Mouse (Mus musculus): ENCODE data around the gene Prima1. TPM values are rescaled to one million over a fixed set of nuclear protein-coding genes. Genes with fewer than 3 reads are reported as not detected.

The Prima1 gene
- polyA plus RNA-seq, 1 experiment: not detected

DNA sequence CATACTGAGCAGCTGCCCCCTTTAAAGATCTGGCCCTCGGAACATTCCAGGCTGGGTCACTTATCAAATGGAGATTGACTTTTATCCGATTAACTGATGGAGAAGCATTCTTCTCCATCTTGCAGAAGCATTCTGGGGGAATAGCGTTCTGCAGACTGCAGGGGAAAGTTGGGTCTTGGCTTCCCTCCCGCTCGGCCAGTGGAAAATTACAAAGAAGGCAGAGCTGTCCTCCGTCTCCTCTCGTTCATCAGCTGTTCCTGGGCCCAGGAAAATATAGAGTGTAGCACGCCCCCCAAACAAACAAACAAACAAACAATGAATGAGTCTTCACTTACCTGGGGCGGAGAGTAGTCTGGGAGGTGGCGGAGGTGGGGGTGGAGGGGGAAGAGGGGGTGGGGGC lies 6.7 kb downstream of the Prima1 start:
- H3K4me1 ChIP-seq: no peaks in the 10 kb centered on the region
- H3K9me3 ChIP-seq: no peaks in the 10 kb centered on the region
- H3K4me3 ChIP-seq (replicated peaks): no peak overlapping the region
- H3K27me3 ChIP-seq (replicated peaks): peaks cover 16% of the 10 kb centered on the region
- TF ChIP-seq GATA1 (IDR thresholded peaks at IDR 0.05; ENCODE audit: borderline replicate concordance, low read length) (no peak), FLI1 (IDR thresholded peaks at IDR 0.05; ENCODE audit: low read length) (no peak)
- H3K36me3 ChIP-seq (replicated peaks; ENCODE audit: low read length): no peaks in the 10 kb centered on the region

DNA sequence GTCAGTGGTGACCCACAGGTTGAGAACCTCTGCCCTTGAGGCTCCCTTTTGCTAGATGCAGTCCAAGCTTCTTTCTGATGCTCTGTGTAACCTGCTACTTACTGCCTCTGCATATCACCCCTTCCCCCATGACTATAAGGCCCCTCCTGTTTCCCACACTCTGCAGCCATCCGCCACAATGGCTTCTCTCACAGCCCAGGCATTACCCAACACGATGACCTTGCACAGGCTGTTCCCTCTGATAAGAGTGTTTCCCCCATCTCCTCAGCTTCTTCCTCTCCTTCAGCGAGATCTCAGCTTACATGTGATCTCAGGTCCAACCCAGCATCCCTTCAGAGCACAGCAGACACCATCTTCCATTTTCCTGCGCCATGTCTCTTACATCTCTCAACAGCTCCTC lies 12.9 kb downstream of the Prima1 start:
- H3K4me3 ChIP-seq (replicated peaks): no peak overlapping the region
- peaks cover under 1% of the 10 kb centered on the region for H3K27me3 ChIP-seq (replicated peaks)
- H3K9me3 ChIP-seq: no peaks in the 10 kb centered on the region
- TF ChIP-seq FLI1 (IDR thresholded peaks at IDR 0.05; ENCODE audit: low read length): no peak
- TF ChIP-seq GATA1 (IDR thresholded peaks at IDR 0.05; ENCODE audit: borderline replicate concordance, low read length): no peak
- peaks cover 4% of the 10 kb centered on the region; the same call in 1 of the 2 replicates for H3K4me1 ChIP-seq
- H3K36me3 ChIP-seq (replicated peaks; ENCODE audit: low read length): no peaks in the 10 kb centered on the region

- peaks cover 4% of the 10 kb centered on the region; the same call in 1 of the 2 replicates for H3K4me1 ChIP-seq
- H3K9me3 ChIP-seq: no peaks in the 10 kb centered on the region
- no peak overlapping the region for H3K4me3 ChIP-seq (replicated peaks)
- H3K27me3 ChIP-seq (replicated peaks): peaks cover 6% of the 10 kb centered on the region
- TF ChIP-seq FLI1 (IDR thresholded peaks at IDR 0.05; ENCODE audit: low read length): no peak
- no peak for TF ChIP-seq GATA1 (IDR thresholded peaks at IDR 0.05; ENCODE audit: borderline replicate concordance, low read length)
- H3K36me3 ChIP-seq (replicated peaks; ENCODE audit: low read length): no peaks in the 10 kb centered on the region
These were observed 15.8 kb downstream of the Prima1 start for GRCm38 (mm10) chr12:103226121-103226520.

- Histone ChIP-seq H3K36me3 (replicated peaks; ENCODE audit: low read length) (no peaks in the 10 kb centered on the region), H3K27me3 (replicated peaks) (peaks cover 10% of the 10 kb centered on the region), H3K4me3 (replicated peaks) (no peak overlapping the region), H3K4me1 (no peaks in the 10 kb centered on the region), H3K9me3 (no peaks in the 10 kb centered on the region)
- no peak for TF ChIP-seq GATA1 (IDR thresholded peaks at IDR 0.05; ENCODE audit: borderline replicate concordance, low read length)
- no peak for TF ChIP-seq FLI1 (IDR thresholded peaks at IDR 0.05; ENCODE audit: low read length)
These were observed 18.3 kb downstream of the Prima1 start for GRCm38 (mm10) chr12:103223671-103224070.

DNA sequence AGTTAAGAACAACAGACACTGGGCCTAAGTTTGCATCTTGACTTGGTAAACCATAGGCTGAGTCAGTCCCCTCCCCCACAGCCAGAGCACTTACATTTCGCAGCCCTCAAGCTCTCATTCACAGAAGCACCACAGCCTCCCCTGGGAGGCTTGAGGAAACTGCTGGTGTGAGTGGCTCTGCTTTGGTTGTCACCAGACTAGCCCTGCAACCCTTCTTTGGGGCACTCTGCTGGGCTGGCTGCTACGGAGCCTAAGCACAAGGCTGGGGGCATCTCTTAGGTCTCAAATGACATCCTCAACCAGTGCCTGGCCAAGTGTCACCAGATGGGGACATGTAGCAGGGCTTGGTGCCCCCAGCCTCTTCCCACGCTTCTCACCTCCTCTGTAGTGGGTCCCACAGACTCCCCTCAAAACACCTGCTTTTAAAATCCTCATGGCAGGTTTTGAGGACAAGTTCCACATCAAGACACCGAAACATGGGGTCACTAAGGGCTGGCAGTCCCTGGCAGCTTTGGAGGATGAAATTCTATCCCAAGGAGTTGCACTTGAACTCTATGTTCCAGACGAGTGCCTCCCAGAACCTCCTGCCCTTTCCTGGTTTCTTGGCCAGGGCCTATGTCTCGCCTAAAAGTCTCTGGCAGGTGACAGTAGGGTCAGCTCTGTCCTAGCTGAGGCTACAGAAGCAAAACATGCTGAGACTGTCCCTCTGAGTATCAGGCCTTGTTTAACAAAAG lies 25.9 kb downstream of the Prima1 start:
- peaks cover 3% of the 10 kb centered on the region for H3K27me3 ChIP-seq (replicated peaks)
- no peak overlapping the region for H3K4me3 ChIP-seq (replicated peaks)
- TF ChIP-seq FLI1 (IDR thresholded peaks at IDR 0.05; ENCODE audit: low read length) (no peak), GATA1 (IDR thresholded peaks at IDR 0.05; ENCODE audit: borderline replicate concordance, low read length) (no peak)
- H3K4me1 ChIP-seq: peaks cover 4% of the 10 kb centered on the region; the same call in 1 of the 2 replicates
- peaks cover 6% of the 10 kb centered on the region; the same call in 1 of the 2 replicates for H3K9me3 ChIP-seq
- no peaks in the 10 kb centered on the region for H3K36me3 ChIP-seq (replicated peaks; ENCODE audit: low read length)

- TF ChIP-seq FLI1 (IDR thresholded peaks at IDR 0.05; ENCODE audit: low read length): no peak
- no peak for TF ChIP-seq GATA1 (IDR thresholded peaks at IDR 0.05; ENCODE audit: borderline replicate concordance, low read length)
- Histone ChIP-seq H3K27me3 (replicated peaks) (no peaks in the 10 kb centered on the region), H3K4me1 (peaks cover 4% of the 10 kb centered on the region; the same call in 1 of the 2 replicates), H3K4me3 (replicated peaks) (no peak overlapping the region), H3K36me3 (replicated peaks; ENCODE audit: low read length) (no peaks in the 10 kb centered on the region), H3K9me3 (peaks cover 6% of the 10 kb centered on the region; the same call in 1 of the 2 replicates)
These were observed 27.2 kb downstream of the Prima1 start for GRCm38 (mm10) chr12:103214797-103215196.

- peaks cover 4% of the 10 kb centered on the region; the same call in 1 of the 2 replicates for H3K4me1 ChIP-seq
- H3K36me3 ChIP-seq (replicated peaks; ENCODE audit: low read length): no peaks in the 10 kb centered on the region
- TF ChIP-seq FLI1 (IDR thresholded peaks at IDR 0.05; ENCODE audit: low read length): no peak
- no peak for TF ChIP-seq GATA1 (IDR thresholded peaks at IDR 0.05; ENCODE audit: borderline replicate concordance, low read length)
- no peak overlapping the region for H3K4me3 ChIP-seq (replicated peaks)
- peaks cover 6% of the 10 kb centered on the region; the same call in 1 of the 2 replicates for H3K9me3 ChIP-seq
- no peaks in the 10 kb centered on the region for H3K27me3 ChIP-seq (replicated peaks)
These were observed 27.7 kb downstream of the Prima1 start for GRCm38 (mm10) chr12:103214270-103214669.

DNA sequence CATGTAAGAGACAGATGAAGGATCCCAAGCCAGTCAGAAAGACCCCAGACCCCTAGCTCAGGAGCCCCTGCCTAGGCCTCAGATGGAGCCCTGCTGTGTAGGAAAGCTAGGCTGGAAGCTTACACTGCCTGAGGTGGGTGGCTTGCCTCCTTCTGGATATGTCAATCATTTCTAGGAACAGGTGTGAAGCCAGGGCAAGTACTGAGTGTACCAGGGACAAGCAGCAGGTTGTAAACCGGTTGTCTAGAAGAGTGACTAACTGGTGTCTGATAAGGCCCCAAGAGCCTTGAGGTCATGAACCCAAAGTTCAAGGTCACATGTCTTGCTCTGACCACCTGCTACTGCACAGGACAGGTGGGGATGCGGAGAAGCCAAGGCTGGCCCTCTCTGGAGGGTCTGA lies 28.4 kb downstream of the Prima1 start:
- no peaks in the 10 kb centered on the region for H3K27me3 ChIP-seq (replicated peaks)
- no peak for TF ChIP-seq GATA1 (IDR thresholded peaks at IDR 0.05; ENCODE audit: borderline replicate concordance, low read length)
- no peak for TF ChIP-seq FLI1 (IDR thresholded peaks at IDR 0.05; ENCODE audit: low read length)
- no peak overlapping the region for H3K4me3 ChIP-seq (replicated peaks)
- peaks cover 4% of the 10 kb centered on the region; the same call in 1 of the 2 replicates for H3K4me1 ChIP-seq
- peaks cover 6% of the 10 kb centered on the region; the same call in 1 of the 2 replicates for H3K9me3 ChIP-seq
- H3K36me3 ChIP-seq (replicated peaks; ENCODE audit: low read length): no peaks in the 10 kb centered on the region

GRCm38 (mm10) chr12:103211078-103211477 lies 30.9 kb downstream of the Prima1 start:
- no peak overlapping the region for H3K4me3 ChIP-seq (replicated peaks)
- no peaks in the 10 kb centered on the region for H3K27me3 ChIP-seq (replicated peaks)
- H3K9me3 ChIP-seq: peaks cover 12% of the 10 kb centered on the region; the same call in 1 of the 2 replicates
- H3K4me1 ChIP-seq: peaks cover 4% of the 10 kb centered on the region; the same call in 1 of the 2 replicates
- H3K36me3 ChIP-seq (replicated peaks; ENCODE audit: low read length): no peaks in the 10 kb centered on the region
- no peak for TF ChIP-seq GATA1 (IDR thresholded peaks at IDR 0.05; ENCODE audit: borderline replicate concordance, low read length)
- no peak for TF ChIP-seq FLI1 (IDR thresholded peaks at IDR 0.05; ENCODE audit: low read length)

DNA sequence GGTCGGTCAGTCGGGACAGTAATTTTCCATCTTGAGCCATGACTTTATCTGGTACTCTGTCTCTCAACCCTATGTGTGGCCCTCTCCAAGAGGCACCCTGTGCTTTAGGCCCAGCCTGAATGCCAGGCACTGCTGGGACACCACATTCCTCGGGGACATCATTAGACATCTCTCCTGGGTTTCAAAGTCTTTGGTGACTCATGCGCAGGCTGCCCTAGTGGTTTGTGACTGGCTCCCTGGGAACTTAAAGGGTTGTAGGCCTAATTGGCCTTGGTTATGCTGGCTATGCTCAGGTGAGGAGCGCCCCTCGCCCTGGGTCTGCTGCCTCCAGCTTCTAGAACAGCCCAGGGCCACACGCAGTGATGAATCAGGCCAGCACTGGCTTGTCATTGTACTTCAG lies 32.4 kb downstream of the Prima1 start:
- Histone ChIP-seq H3K4me3 (replicated peaks) (no peak overlapping the region), H3K9me3 (peaks cover 12% of the 10 kb centered on the region; the same call in 1 of the 2 replicates), H3K4me1 (peaks cover 4% of the 10 kb centered on the region; the same call in 1 of the 2 replicates), H3K36me3 (replicated peaks; ENCODE audit: low read length) (no peaks in the 10 kb centered on the region), H3K27me3 (replicated peaks) (no peaks in the 10 kb centered on the region)
- TF ChIP-seq FLI1 (IDR thresholded peaks at IDR 0.05; ENCODE audit: low read length) (no peak), GATA1 (IDR thresholded peaks at IDR 0.05; ENCODE audit: borderline replicate concordance, low read length) (no peak)
